Mouse (Mus musculus) forebrain, embryonic 10.5 days (tissue): Measurements from ENCODE around the gene Usp24. TPM values are rescaled to one million over a fixed set of nuclear protein-coding genes. Genes with fewer than 3 reads are reported as not detected.
"Not testable (repeated sequence)": the region's sequence is repeated elsewhere in the genome, so short reads cannot be mapped to it uniquely, and the experiment has no call there.

Source experiments
- DNase-seq: peaks from one replicate; pipeline ENCODE4 v3.0.0-alpha.2; 2017; ENCODE audit warnings: low spot score; ENCODE audit errors: extremely low spot score
- H3K27ac ChIP-seq: fragments of 300-500 bp; sonication (generic); 2 replicates; pipeline ENCODE4 v1.5.1; 2016; ENCODE audit warnings: mild to moderate bottlenecking
- H3K27me3 ChIP-seq: fragments of 300-500 bp; sonication (generic); 2 replicates; pipeline ENCODE4 v1.6.1; 2016; ENCODE audit warnings: mild to moderate bottlenecking; ENCODE audit not compliant: poor library complexity, severe bottlenecking
- H3K36me3 ChIP-seq: fragments of 300-500 bp; sonication (generic); replicated peaks from 2 replicates; pipeline ENCODE4 v1.6.1; 2016; ENCODE audit warnings: mild to moderate bottlenecking, moderate library complexity
- H3K4me1 ChIP-seq: fragments of 300-500 bp; sonication (generic); 2 replicates; pipeline ENCODE4 v1.6.1; 2016
- H3K4me3 ChIP-seq: fragments of 300-500 bp; sonication (generic); 2 replicates; pipeline ENCODE4 v1.5.1; 2016; ENCODE audit warnings: mild to moderate bottlenecking, moderate library complexity
- H3K9me3 ChIP-seq: fragments of 300-500 bp; sonication (generic); 2 replicates; pipeline ENCODE4 v1.6.1; 2016; ENCODE audit warnings: mild to moderate bottlenecking, moderate library complexity
- WGBS: fragments of 180-500 bp; shearing (Covaris S2); methylation state at CpG from one replicate; pipeline ENCODE4 v1.1.7; 2016; 5-methylcytosine and 5-hydroxymethylcytosine counted together
- polyA plus RNA-seq: library from polyadenylated mRNA; unstranded; fragments of >200 nt; fragmentation: Nextera tagmentation; extraction: Ambion mirVana; gene quantifications from 2 replicates; pipeline ENCODE4 v1.2.1, GENCODE M21; 2016

Gene Usp24
- polyA plus RNA-seq, 1 experiment from 2014 or later: 8.6 TPM

GRCm38 (mm10) chr4:106328704-106329103, 12.7 kb downstream of the Usp24 start:
- DNase-seq: no peak
- Histone ChIP-seq H3K4me1 (no peaks in the 10 kb centered on the region), H3K27me3 (no peaks in the 10 kb centered on the region), H3K9me3 (no peaks in the 10 kb centered on the region), H3K4me3 (no peak overlapping the region), H3K36me3 (peaks cover 28% of the 10 kb centered on the region), H3K27ac (no peak overlapping the region)
- 96% methylated on average over 4 of the region's 4 CpGs for WGBS

GRCm38 (mm10) chr4:106329171-106329570, 13.2 kb downstream of the Usp24 start:
- H3K27me3 ChIP-seq, H3K4me3 ChIP-seq, H3K4me1 ChIP-seq, H3K9me3 ChIP-seq, DNase-seq, H3K27ac ChIP-seq: not testable (repeated sequence)
- 91% methylated on average over 6 of the region's 6 CpGs for WGBS
- peaks cover 28% of the 10 kb centered on the region for H3K36me3 ChIP-seq

- H3K36me3 ChIP-seq: peaks cover 20% of the 10 kb centered on the region
- no peaks in the 10 kb centered on the region for H3K9me3 ChIP-seq
- WGBS: 88% methylated on average over 5 of the region's 5 CpGs
- DNase-seq: no peak
- no peak overlapping the region for H3K4me3 ChIP-seq
- no peaks in the 10 kb centered on the region for H3K27me3 ChIP-seq
- H3K4me1 ChIP-seq: no peaks in the 10 kb centered on the region
- no peak overlapping the region for H3K27ac ChIP-seq
Measured at GRCm38 (mm10) chr4:106330371-106330819, 14.4 kb downstream of the Usp24 start.

GRCm38 (mm10) chr4:106333071-106333470, 17.1 kb downstream of the Usp24 start:
- 87% methylated on average over 3 of the region's 3 CpGs for WGBS
- no peak overlapping the region for H3K27ac ChIP-seq
- H3K9me3 ChIP-seq: no peaks in the 10 kb centered on the region
- no peaks in the 10 kb centered on the region for H3K27me3 ChIP-seq
- DNase-seq: no peak
- no peaks in the 10 kb centered on the region for H3K4me1 ChIP-seq
- H3K36me3 ChIP-seq: peaks cover 7% of the 10 kb centered on the region; the same call in 1 of the 2 replicates
- no peak overlapping the region for H3K4me3 ChIP-seq

- 88% methylated on average over 2 of the region's 2 CpGs for WGBS
- Histone ChIP-seq H3K36me3 (peaks cover 7% of the 10 kb centered on the region; the same call in 1 of the 2 replicates), H3K4me3 (no peak overlapping the region), H3K9me3 (no peaks in the 10 kb centered on the region), H3K4me1 (no peaks in the 10 kb centered on the region), H3K27ac (no peak overlapping the region), H3K27me3 (no peaks in the 10 kb centered on the region)
- DNase-seq: no peak
Measured at GRCm38 (mm10) chr4:106333584-106333983, 17.6 kb downstream of the Usp24 start.

GRCm38 (mm10) chr4:106335858-106336257, 19.8 kb downstream of the Usp24 start:
- Histone ChIP-seq H3K4me3 (no peak overlapping the region), H3K4me1 (no peaks in the 10 kb centered on the region), H3K27me3 (no peaks in the 10 kb centered on the region), H3K36me3 (0 out of 2 replicates have a peak, but pooled peaks cover 3% of the 10 kb centered on the region), H3K9me3 (no peaks in the 10 kb centered on the region), H3K27ac (no peak overlapping the region)
- WGBS: 94% methylated on average over 1 of the region's 1 CpGs
- DNase-seq: no peak

GRCm38 (mm10) chr4:106347664-106348063, 31.7 kb downstream of the Usp24 start:
- no peaks in the 10 kb centered on the region for H3K9me3 ChIP-seq
- H3K4me3 ChIP-seq: no peak overlapping the region
- H3K27ac ChIP-seq: no peak overlapping the region
- H3K4me1 ChIP-seq: no peaks in the 10 kb centered on the region
- H3K27me3 ChIP-seq: no peaks in the 10 kb centered on the region
- DNase-seq: no peak
- 93% methylated on average over 1 of the region's 1 CpGs for WGBS
- H3K36me3 ChIP-seq: peaks cover 85% of the 10 kb centered on the region

- peaks cover 83% of the 10 kb centered on the region for H3K36me3 ChIP-seq
- WGBS: 86% methylated on average over 2 of the region's 2 CpGs
- not testable (repeated sequence) for H3K27me3 ChIP-seq, H3K9me3 ChIP-seq, H3K4me3 ChIP-seq, H3K4me1 ChIP-seq, DNase-seq, H3K27ac ChIP-seq
Measured at GRCm38 (mm10) chr4:106355025-106355424, 39.0 kb downstream of the Usp24 start.

GRCm38 (mm10) chr4:106370013-106370412, 54.0 kb downstream of the Usp24 start:
- no peak for DNase-seq
- Histone ChIP-seq H3K4me1 (no peaks in the 10 kb centered on the region), H3K4me3 (no peak overlapping the region), H3K36me3 (peaks cover 88% of the 10 kb centered on the region), H3K27ac (no peak overlapping the region), H3K9me3 (no peaks in the 10 kb centered on the region), H3K27me3 (no peaks in the 10 kb centered on the region)
- 91% methylated on average over 6 of the region's 6 CpGs for WGBS

GRCm38 (mm10) chr4:106375857-106376256, 59.8 kb downstream of the Usp24 start:
- H3K27ac ChIP-seq: no peak overlapping the region
- peak; percentile 78 for DNase-seq
- no peak overlapping the region for H3K4me3 ChIP-seq
- no peaks in the 10 kb centered on the region for H3K27me3 ChIP-seq
- peaks cover 87% of the 10 kb centered on the region for H3K36me3 ChIP-seq
- H3K4me1 ChIP-seq: 0 out of 2 replicates have a peak, but pooled peaks cover 5% of the 10 kb centered on the region
- no peaks in the 10 kb centered on the region for H3K9me3 ChIP-seq
- 74% methylated on average over 1 of the region's 1 CpGs for WGBS

- Histone ChIP-seq H3K27me3 (no peaks in the 10 kb centered on the region), H3K4me3 (no peak overlapping the region), H3K9me3 (no peaks in the 10 kb centered on the region), H3K36me3 (peaks cover 89% of the 10 kb centered on the region), H3K27ac (no peak overlapping the region), H3K4me1 (0 out of 2 replicates have a peak, but pooled peaks cover 5% of the 10 kb centered on the region)
- WGBS: 84% methylated on average over 14 of the region's 14 CpGs
- no peak for DNase-seq
Measured at GRCm38 (mm10) chr4:106378839-106379572, 63.0 kb downstream of the Usp24 start.

- Histone ChIP-seq H3K4me1 (0 out of 2 replicates have a peak, but pooled peaks cover 5% of the 10 kb centered on the region), H3K9me3 (no peaks in the 10 kb centered on the region), H3K4me3 (no peak overlapping the region), H3K27me3 (no peaks in the 10 kb centered on the region), H3K27ac (no peak overlapping the region), H3K36me3 (peaks cover 90% of the 10 kb centered on the region)
- DNase-seq: no peak
- 88% methylated on average over 5 of the region's 5 CpGs for WGBS
Measured at GRCm38 (mm10) chr4:106381131-106381530, 65.1 kb downstream of the Usp24 start.

- 95% methylated on average over 3 of the region's 3 CpGs for WGBS
Measured at GRCm38 (mm10) chr4:106389908-106390307, 73.9 kb downstream of the Usp24 start.

More at GRCm38 (mm10) chr4:106389908-106390307, 73.9 kb downstream of the Usp24 start:
- Histone ChIP-seq H3K4me3 (no peak overlapping the region), H3K36me3 (peaks cover 78% of the 10 kb centered on the region), H3K27ac (no peak overlapping the region), H3K9me3 (no peaks in the 10 kb centered on the region; the same call in 1 of the 2 replicates), H3K4me1 (no peaks in the 10 kb centered on the region), H3K27me3 (no peaks in the 10 kb centered on the region)
- DNase-seq: no peak
